In genomic region chr8:54163505-54163904, GRCm38 (mm10) we compare ENCODE assay signal across 9 mouse cellular contexts.
DNase-seq lines count a peak whose midpoint lies in the region; ATAC-seq and TF ChIP-seq lines count a peak whose summit lies in the region.
"Had no signal": no experiment of that assay in that cellular context is flagged by ENCODE, and none has a peak within 500 bp of the region (broad histone marks: within the 10 kb centered on the region; RNA-seq: fewer than 3 reads in every experiment).

No protein-coding gene starts in this region.

- H3K36me3 ChIP-seq in heart, postnatal 0 days (replicated peaks; ENCODE audit: control insufficient read depth, insufficient read depth, low read length): no peaks in the 10 kb centered on the region
- H3K36me3 ChIP-seq in midbrain, embryonic 15.5 days (replicated peaks): no peaks in the 10 kb centered on the region

- H3K27me3 ChIP-seq in heart, postnatal 0 days (ENCODE audit: control insufficient read depth, insufficient read depth, low read length): no peaks in the 10 kb centered on the region
- no peaks in the 10 kb centered on the region for H3K27me3 ChIP-seq in midbrain, embryonic 15.5 days (replicated peaks)

- intact Hi-C loops in left cerebral cortex, postnatal 10 days (cut with DNase I): no loop called here

- peak overlapping the region; percentile 36 for H3K4me2 ChIP-seq in heart, postnatal 0 days (ENCODE audit: low read depth, low read length)
- H3K4me2 ChIP-seq in midbrain, embryonic 15.5 days: peak overlapping the region; percentile 27; the same call in 1 of the 2 replicates

- no peak for DNase-seq in frontal cortex, postnatal 25 days (ENCODE audit: low spot score in 2 of 2)
- peak; percentile 45 for DNase-seq in heart, postnatal 0 days (ENCODE audit: low spot score)
- no peak for DNase-seq in cerebellum, postnatal 36 days
- no peak for DNase-seq in spleen, postnatal 14 days (ENCODE audit: low spot score in 2 of 2)
- DNase-seq in left cerebral cortex, postnatal 10 days (ENCODE audit: extremely low spot score in 1 of 2, low spot score in 2 of 2): no peak
- DNase-seq: B cell, adult 2 months had no signal

- H3K9me3 ChIP-seq in heart, postnatal 0 days (replicated peaks; ENCODE audit: control insufficient read depth, low read length): no peaks in the 10 kb centered on the region
- no peaks in the 10 kb centered on the region for H3K9me3 ChIP-seq in midbrain, embryonic 15.5 days

- no peaks in the 10 kb centered on the region for H3K4me1 ChIP-seq in cortical plate, adult 2 months (ENCODE audit: control insufficient read depth, insufficient read depth, low read length)
- peaks cover 10% of the 10 kb centered on the region; the same call in 1 of the 2 replicates for H3K4me1 ChIP-seq in heart, postnatal 0 days (ENCODE audit: control insufficient read depth, insufficient read depth)
- H3K4me1 ChIP-seq in midbrain, embryonic 15.5 days: peaks cover 3% of the 10 kb centered on the region; the same call in 1 of the 2 replicates

- 7% methylated on average over 5 of the region's 5 CpGs for WGBS in heart, postnatal 0 days
- 12% methylated on average over 5 of the region's 5 CpGs for WGBS in midbrain, embryonic 15.5 days

- TF ChIP-seq POLR2A in cortical plate, adult 2 months (IDR thresholded peaks at IDR 0.05; ENCODE audit: extremely low read depth, insufficient read depth, low read length): no peak

- peak; percentile 85 for ATAC-seq in frontal cortex, adult (ENCODE audit: low TSS enrichment)
- peak; percentile 47; the same call in 1 of the 2 replicates for ATAC-seq in heart, postnatal 0 days (ENCODE audit: insufficient read depth, low read depth)
- peak; percentile 76 for ATAC-seq in midbrain, embryonic 15.5 days (replicated peaks)

- TF ChIP-seq CTCF in cortical plate, adult 2 months (IDR thresholded peaks at IDR 0.05; ENCODE audit: extremely low read depth, insufficient read depth, low read length): no peak
- TF ChIP-seq CTCF in heart, postnatal 0 days (IDR thresholded peaks at IDR 0.05; ENCODE audit: low read depth): no peak

- no peak for TF ChIP-seq EP300 in heart, postnatal 0 days (IDR thresholded peaks at IDR 0.05; ENCODE audit: low read depth)

- no peak overlapping the region for H3K27ac ChIP-seq in cortical plate, adult 2 months (ENCODE audit: insufficient read depth, low read length)
- H3K27ac ChIP-seq in heart, postnatal 0 days (ENCODE audit: low read depth): no peak overlapping the region
- H3K27ac ChIP-seq in midbrain, embryonic 15.5 days: no peak overlapping the region

- no peak overlapping the region for H3K9ac ChIP-seq in heart, postnatal 0 days (replicated peaks; ENCODE audit: low read depth, low read length)
- no peak overlapping the region for H3K9ac ChIP-seq in midbrain, embryonic 15.5 days

- H3K4me3 ChIP-seq in cortical plate, adult 2 months (ENCODE audit: insufficient read depth, low read length): peak overlapping the region; percentile 13; the same call in 1 of the 2 replicates
- H3K4me3 ChIP-seq in heart, postnatal 0 days (ENCODE audit: low read depth, low read length): peak overlapping the region; percentile 9; the same call in 1 of the 2 replicates
- no peak overlapping the region for H3K4me3 ChIP-seq in midbrain, embryonic 15.5 days
